In genomic region chr6:88761684-88762439, GRCm38 (mm10) we compare ENCODE assay signal across 12 mouse cellular contexts. TPM values are rescaled to one million over a fixed set of nuclear protein-coding genes. Genes with fewer than 3 reads are reported as not detected.
DNase-seq lines count a peak whose midpoint lies in the region; ATAC-seq and TF ChIP-seq lines count a peak whose summit lies in the region.
"Had no signal": no experiment of that assay in that cellular context is flagged by ENCODE, and none has a peak within 500 bp of the region (broad histone marks: within the 10 kb centered on the region; RNA-seq: fewer than 3 reads in every experiment).

No protein-coding gene starts in this region.

- no peaks in the 10 kb centered on the region for H3K79me2 ChIP-seq in heart, adult 2 months (replicated peaks; ENCODE audit: control insufficient read depth, insufficient read depth, low read length)

- H3K9me3 ChIP-seq in limb, embryonic 15.5 days: no peaks in the 10 kb centered on the region
- no peaks in the 10 kb centered on the region for H3K9me3 ChIP-seq in limb, embryonic 10.5 days (replicated peaks)
- no peaks in the 10 kb centered on the region for H3K9me3 ChIP-seq in liver, embryonic 16.5 days (replicated peaks; ENCODE audit: control insufficient read depth, low read length)
- H3K9me3 ChIP-seq: midbrain, embryonic 13.5 days had no signal

- peaks cover 61% of the 10 kb centered on the region for H3K4me1 ChIP-seq in heart, adult 2 months (ENCODE audit: control insufficient read depth, insufficient read depth, low read length)
- H3K4me1 ChIP-seq in limb, embryonic 15.5 days: peaks cover 51% of the 10 kb centered on the region
- peaks cover 13% of the 10 kb centered on the region for H3K4me1 ChIP-seq in limb, embryonic 10.5 days
- peaks cover 74% of the 10 kb centered on the region for H3K4me1 ChIP-seq in liver, embryonic 16.5 days (ENCODE audit: control insufficient read depth, low read depth, low read length)

- H3K4me2 ChIP-seq in limb, embryonic 15.5 days: no peak overlapping the region
- H3K4me2 ChIP-seq in liver, embryonic 16.5 days (ENCODE audit: low read depth, low read length): no peak overlapping the region
- H3K4me2 ChIP-seq: midbrain, embryonic 13.5 days had no signal

- peak overlapping the region; percentile 81 for H3K27ac ChIP-seq in heart, adult 2 months
- H3K27ac ChIP-seq in limb, embryonic 15.5 days: 0 out of 2 replicates have a peak overlapping the region, but pooled peaks have one; percentile 13
- no peak overlapping the region for H3K27ac ChIP-seq in limb, embryonic 10.5 days
- H3K27ac ChIP-seq in liver, embryonic 16.5 days (ENCODE audit: low read length): peak overlapping the region; percentile 43
- H3K27ac ChIP-seq: midbrain, embryonic 13.5 days had no signal

- 64% methylated on average over 17 of the region's 17 CpGs for WGBS in heart, adult 2 months
- 68% methylated on average over 17 of the region's 17 CpGs for WGBS in limb, embryonic 15.5 days
- 77% methylated on average over 17 of the region's 17 CpGs for WGBS in limb, embryonic 10.5 days
- 55% methylated on average over 17 of the region's 17 CpGs for WGBS in liver, embryonic 16.5 days (ENCODE audit: insufficient replicate concordance)

- DNase-seq in cerebellum, adult 11-12 months: peak; percentile 62
- DNase-seq in cerebellum, postnatal 4 days (ENCODE audit: low spot score in 2 of 2): no peak
- DNase-seq in heart, adult 2 months: no peak
- no peak for DNase-seq in heart, postnatal 10 days
- DNase-seq in limb, embryonic 10.5 days (ENCODE audit: low spot score): no peak
- DNase-seq in urinary bladder, postnatal 14 days (ENCODE audit: low spot score): no peak
- DNase-seq: kidney, adult 8-10 months had no signal

- TF ChIP-seq EP300 in heart, adult 2 months (IDR thresholded peaks at IDR 0.05; ENCODE audit: insufficient read depth, low read depth, low read length): no peak

- no peaks in the 10 kb centered on the region for H3K27me3 ChIP-seq in heart, adult 2 months (ENCODE audit: control insufficient read depth, insufficient read depth, low read length)
- no peaks in the 10 kb centered on the region for H3K27me3 ChIP-seq in limb, embryonic 15.5 days
- 0 out of 2 replicates have a peak, but pooled peaks cover 10% of the 10 kb centered on the region for H3K27me3 ChIP-seq in limb, embryonic 10.5 days (ENCODE audit: low read depth, poor library complexity, severe bottlenecking)
- H3K27me3 ChIP-seq in liver, embryonic 16.5 days (ENCODE audit: control insufficient read depth, insufficient read depth, low read depth, low read length): no peaks in the 10 kb centered on the region
- H3K27me3 ChIP-seq: CH12.LX; midbrain, embryonic 13.5 days had no signal

- no peak overlapping the region for H3K4me3 ChIP-seq in heart, adult 2 months
- H3K4me3 ChIP-seq in limb, embryonic 15.5 days: no peak overlapping the region
- no peak overlapping the region for H3K4me3 ChIP-seq in limb, embryonic 10.5 days
- H3K4me3 ChIP-seq in liver, embryonic 16.5 days (ENCODE audit: low read depth, low read length): no peak overlapping the region
- H3K4me3 ChIP-seq: midbrain, embryonic 13.5 days had no signal

- no peak for TF ChIP-seq CTCF in heart, adult 2 months (IDR thresholded peaks at IDR 0.05)

- no peak overlapping the region for H3K9ac ChIP-seq in heart, adult 2 months (ENCODE audit: low read depth, low read length)
- no peak overlapping the region for H3K9ac ChIP-seq in limb, embryonic 15.5 days
- H3K9ac ChIP-seq in liver, embryonic 16.5 days (ENCODE audit: low read depth, low read length): peak overlapping the region; percentile 35; the same call in 1 of the 2 replicates

- H3K36me3 ChIP-seq in heart, adult 2 months (ENCODE audit: control insufficient read depth, insufficient read depth, low read length): peaks cover 10% of the 10 kb centered on the region
- no peaks in the 10 kb centered on the region for H3K36me3 ChIP-seq in limb, embryonic 15.5 days
- H3K36me3 ChIP-seq in limb, embryonic 10.5 days: no peaks in the 10 kb centered on the region
- H3K36me3 ChIP-seq in liver, embryonic 16.5 days (ENCODE audit: control insufficient read depth, insufficient read depth): peaks cover 19% of the 10 kb centered on the region
- H3K36me3 ChIP-seq: midbrain, embryonic 13.5 days had no signal

- no peak for TF ChIP-seq POLR2A in heart, adult 2 months (IDR thresholded peaks at IDR 0.05; ENCODE audit: insufficient read depth, low read depth, low read length)

- intact Hi-C loops in heart, adult 2 months (cut with DNase I): loop anchor here (2.0 kb wide), 3 partner anchors 23 to 121 kb away; no protein-coding TSS in a partner anchor
- intact Hi-C loops in heart, postnatal 10 days (cut with DNase I): no loop called here

- ATAC-seq in limb, embryonic 15.5 days (ENCODE audit: insufficient number of reproducible peaks, low FRiP score, low TSS enrichment, low read depth): no peak
- no peak for ATAC-seq in liver, embryonic 16.5 days (ENCODE audit: low read depth)
- ATAC-seq: hindbrain, embryonic 16.5 days; midbrain, embryonic 13.5 days had no signal

RNA-seq across cellular contexts. Expression of gene Mgll, which starts 37.6 kb away (rescaled TPM):
- 100 to 1,000 TPM in 1 of 2 experiments, 10 to 100 TPM in 1; 88.7 to 102 TPM for total RNA-seq in heart, adult 2 months (2021)
- 146 and 188 TPM in 2 replicates for polyA plus RNA-seq in heart, adult 2 months (2012; rRNA removed)
- total RNA-seq in heart, postnatal 10 days (2021): 100 to 1,000 TPM; 187 to 225 TPM
- 21.1 and 21.9 TPM in 2 replicates for polyA plus RNA-seq in limb, embryonic 15.5 days (2015; fragmentation: Nextera tagmentation; extraction: Ambion mirVana)
- 1.6 and 3.3 TPM in 2 replicates for polyA plus RNA-seq in limb, embryonic 10.5 days (2016; fragmentation: Nextera tagmentation; extraction: Ambion mirVana)
- 62.3 and 62.4 TPM in 2 replicates for polyA plus RNA-seq in liver, embryonic 16.5 days (2015; fragmentation: Nextera tagmentation; extraction: Ambion mirVana)
